Comparison of ENCODE assay signal across 17 mouse cellular contexts in genomic region chr16:14859443-14859842, GRCm38 (mm10). TPM values are rescaled to one million over a fixed set of nuclear protein-coding genes. Genes with fewer than 3 reads are reported as not detected.
DNase-seq lines count a peak whose midpoint lies in the region; ATAC-seq lines count a peak whose summit lies in the region.
"Had no signal": no experiment of that assay in that cellular context is flagged by ENCODE, and none has a peak within 500 bp of the region (broad histone marks: within the 10 kb centered on the region; RNA-seq: fewer than 3 reads in every experiment).

No protein-coding gene starts in this region.

- no peaks in the 10 kb centered on the region for H3K4me1 ChIP-seq in embryonic facial prominence, embryonic 14.5 days (ENCODE audit: control insufficient read depth, insufficient read depth, low read length)
- H3K4me1 ChIP-seq in embryonic facial prominence, embryonic 10.5 days, result peaks cover 2% of the 10 kb centered on the region; the same call in 1 of the 2 replicates
- H3K4me1 ChIP-seq in liver, embryonic 11.5 days (replicated peaks; ENCODE audit: control insufficient read depth, insufficient read depth, low read length), result no peaks in the 10 kb centered on the region
- H3K4me1 ChIP-seq: forebrain, embryonic 10.5 days; liver, embryonic 15.5 days; neural tube, embryonic 13.5 days had no signal

- no peak overlapping the region for H3K9ac ChIP-seq in embryonic facial prominence, embryonic 14.5 days (ENCODE audit: low read depth, low read length)
- H3K9ac ChIP-seq in liver, embryonic 11.5 days (ENCODE audit: low read depth, low read length), result no peak overlapping the region
- H3K9ac ChIP-seq: liver, embryonic 15.5 days; neural tube, embryonic 13.5 days had no signal

- DNase-seq in embryonic facial prominence, embryonic 14.5 days (ENCODE audit: low spot score), result no peak
- no peak for DNase-seq in embryonic facial prominence, embryonic 10.5 days (ENCODE audit: low spot score)
- DNase-seq in left cerebral cortex, postnatal 4 days, result peak; percentile 74
- DNase-seq in left cerebral cortex, postnatal 10 days (ENCODE audit: extremely low spot score in 1 of 2, low spot score in 2 of 2), result no peak
- DNase-seq in cerebellum, adult 18-20 months, result peak; percentile 7 to 11
- DNase-seq in layer of hippocampus, postnatal 10 days (ENCODE audit: low spot score in 2 of 2), result peak; percentile 3 to 11
- DNase-seq in liver, embryonic 11.5 days (ENCODE audit: low spot score), result no peak
- DNase-seq in frontal cortex, postnatal 36 days (ENCODE audit: low spot score in 2 of 2), result no peak
- DNase-seq: B cell, adult 2 months; lung, postnatal 4 days; midbrain, embryonic 14.5 days; retina, postnatal 1 day; thymus, adult 2 months had no signal

- no peak overlapping the region for H3K4me3 ChIP-seq in embryonic facial prominence, embryonic 14.5 days (ENCODE audit: low read depth, low read length)
- no peak overlapping the region for H3K4me3 ChIP-seq in embryonic facial prominence, embryonic 10.5 days
- H3K4me3 ChIP-seq in liver, embryonic 11.5 days (ENCODE audit: low read depth, low read length), result no peak overlapping the region
- H3K4me3 ChIP-seq: forebrain, embryonic 10.5 days; liver, embryonic 15.5 days; neural tube, embryonic 13.5 days had no signal

- no peak overlapping the region for H3K27ac ChIP-seq in embryonic facial prominence, embryonic 14.5 days (replicated peaks; ENCODE audit: low read depth, low read length)
- no peak overlapping the region for H3K27ac ChIP-seq in embryonic facial prominence, embryonic 10.5 days (replicated peaks)
- no peak overlapping the region for H3K27ac ChIP-seq in liver, embryonic 11.5 days (ENCODE audit: low read depth, low read length)
- H3K27ac ChIP-seq: forebrain, embryonic 10.5 days; liver, embryonic 15.5 days; neural tube, embryonic 13.5 days had no signal

- H3K36me3 ChIP-seq in embryonic facial prominence, embryonic 14.5 days (ENCODE audit: control insufficient read depth, insufficient read depth, low read length), result no peaks in the 10 kb centered on the region
- no peaks in the 10 kb centered on the region for H3K36me3 ChIP-seq in embryonic facial prominence, embryonic 10.5 days (replicated peaks)
- no peaks in the 10 kb centered on the region for H3K36me3 ChIP-seq in liver, embryonic 11.5 days (ENCODE audit: control insufficient read depth, insufficient read depth, low read length)
- H3K36me3 ChIP-seq: forebrain, embryonic 10.5 days; liver, embryonic 15.5 days; neural tube, embryonic 13.5 days had no signal

- intact Hi-C loops in left cerebral cortex, postnatal 4 days (cut with DNase I), result no loop called here
- intact Hi-C loops in left cerebral cortex, postnatal 10 days (cut with DNase I), result no loop called here

- 0 out of 2 replicates have a peak, but pooled peaks have one; percentile 33 for ATAC-seq in embryonic facial prominence, embryonic 14.5 days (ENCODE audit: low read depth)
- no peak for ATAC-seq in liver, embryonic 11.5 days (replicated peaks; ENCODE audit: low FRiP score)

- H3K4me2 ChIP-seq in embryonic facial prominence, embryonic 14.5 days (ENCODE audit: low read depth, low read length), result no peak overlapping the region
- no peak overlapping the region for H3K4me2 ChIP-seq in liver, embryonic 11.5 days
- H3K4me2 ChIP-seq: liver, embryonic 15.5 days; neural tube, embryonic 13.5 days had no signal

- no peaks in the 10 kb centered on the region for H3K9me3 ChIP-seq in embryonic facial prominence, embryonic 14.5 days (ENCODE audit: control insufficient read depth, low read length)
- no peaks in the 10 kb centered on the region for H3K9me3 ChIP-seq in embryonic facial prominence, embryonic 10.5 days
- no peaks in the 10 kb centered on the region for H3K9me3 ChIP-seq in liver, embryonic 11.5 days (ENCODE audit: control insufficient read depth, low read length)
- H3K9me3 ChIP-seq: forebrain, embryonic 10.5 days; liver, embryonic 15.5 days; neural tube, embryonic 13.5 days had no signal

- H3K27me3 ChIP-seq in embryonic facial prominence, embryonic 14.5 days (replicated peaks; ENCODE audit: control insufficient read depth, insufficient read depth, low read length), result no peaks in the 10 kb centered on the region
- no peaks in the 10 kb centered on the region for H3K27me3 ChIP-seq in embryonic facial prominence, embryonic 10.5 days (replicated peaks; ENCODE audit: low read depth, poor library complexity, severe bottlenecking)
- no peaks in the 10 kb centered on the region for H3K27me3 ChIP-seq in liver, embryonic 11.5 days (replicated peaks; ENCODE audit: control insufficient read depth, insufficient read depth, low read length)
- H3K27me3 ChIP-seq: liver, embryonic 15.5 days; neural tube, embryonic 13.5 days had no signal

RNA-seq across cellular contexts. Expression of gene Efcab1, which starts 47.0 kb away (rescaled TPM):
- polyA plus RNA-seq in embryonic facial prominence, embryonic 14.5 days (2014; fragmentation: Nextera tagmentation; extraction: Ambion mirVana), result 11.3 and 11.7 TPM in 2 replicates
- polyA plus RNA-seq in embryonic facial prominence, embryonic 10.5 days (2016; fragmentation: Nextera tagmentation; extraction: Ambion mirVana), result 8.1 and 8.8 TPM in 2 replicates
- 1 to 10 TPM; 5.0 to 5.8 TPM for total RNA-seq in left cerebral cortex, postnatal 4 days (2021)
- total RNA-seq in left cerebral cortex, postnatal 10 days (2021), result 1 to 10 TPM; 7.1 to 8.6 TPM
- 1 to 10 TPM; 6.1 to 6.6 TPM for total RNA-seq in layer of hippocampus, postnatal 10 days (2021)
- 1.1 and 1.2 TPM in 2 replicates for polyA plus RNA-seq in liver, embryonic 11.5 days (2014; fragmentation: Nextera tagmentation; extraction: Ambion mirVana)
- total RNA-seq: gastrocnemius, adult 18-20 months had no signal

Comparison
In these comparisons a context has a peak if more than half of its experiments do, and no peak if none do; other contexts are left out.
1. DNase-seq: peak in left cerebral cortex, postnatal 4 days (single experiment), cerebellum, adult 18-20 months (2 of 2) and layer of hippocampus, postnatal 10 days (2 of 2); none in embryonic facial prominence, embryonic 14.5 days (single experiment), embryonic facial prominence, embryonic 10.5 days (single experiment), left cerebral cortex, postnatal 10 days (0 of 2), liver, embryonic 11.5 days (single experiment) and frontal cortex, postnatal 36 days (0 of 2).